Mouse (Mus musculus) ES-E14 (cell line): ENCODE data around the gene Mau2. TPM values are rescaled to one million over a fixed set of nuclear protein-coding genes. Genes with fewer than 3 reads are reported as not detected.
"Not testable (repeated sequence)": the region's sequence is repeated elsewhere in the genome, so short reads cannot be mapped to it uniquely, and the experiment has no call there.

ENCODE experiments used
- DNase-seq: peaks from one replicate; pipeline ENCODE4 v3.0.0-alpha.2; 2013; ENCODE audit warnings: low read depth, low spot score
- H3K27ac ChIP-seq: 2 replicates; pipeline ENCODE4 v1.5.1; 2012; ENCODE audit warnings: low read depth, mild to moderate bottlenecking, low read length, moderate library complexity, mixed read lengths; ENCODE audit not compliant: poor library complexity, insufficient read depth, severe bottlenecking
- H3K36me3 ChIP-seq: 2 replicates; pipeline ENCODE4 v1.6.1; 2012; ENCODE audit warnings: mild to moderate bottlenecking, low read length, moderate library complexity, mixed read lengths; ENCODE audit not compliant: control insufficient read depth, poor library complexity, insufficient read depth, severe bottlenecking
- H3K4me1 ChIP-seq, 2 experiments: fragments of 150-350 bp in 1 of 2; sonication (generic) in 1 of 2; 2 replicates each; pipeline ENCODE4 v1.6.1; 2012; ENCODE audit warnings: low read length in 2 of 2, mild to moderate bottlenecking in 1 of 2, mixed read lengths in 1 of 2; ENCODE audit not compliant: control insufficient read depth in 2 of 2, insufficient read depth in 2 of 2, poor library complexity in 1 of 2
- H3K4me3 ChIP-seq, 2 experiments: fragments of 150-350 bp in 1 of 2; sonication (generic) in 1 of 2; 2 replicates each; pipeline ENCODE4 v1.5.1; 2012; ENCODE audit warnings: low read length in 2 of 2, low read depth in 1 of 2, mild to moderate bottlenecking in 1 of 2, mixed read lengths in 1 of 2; ENCODE audit not compliant: insufficient read depth in 1 of 2, poor library complexity in 1 of 2, severe bottlenecking in 1 of 2
- H3K9ac ChIP-seq: 2 replicates; pipeline ENCODE4 v1.6.1; 2012; ENCODE audit warnings: low read depth, mild to moderate bottlenecking, low read length, mixed read lengths; ENCODE audit not compliant: poor library complexity, insufficient read depth, severe bottlenecking
- H3K9me3 ChIP-seq: fragments of 150-350 bp; sonication (generic); 2 replicates; pipeline ENCODE4 v1.6.1; 2012; ENCODE audit warnings: low read depth, mild to moderate bottlenecking, low read length; ENCODE audit not compliant: control insufficient read depth, insufficient read depth
- CHD2 ChIP-seq: IDR thresholded peaks from 2 replicates; pipeline ENCODE4 v1.6.1; 2014; ENCODE audit warnings: mild to moderate bottlenecking, low read depth, low read length, inconsistent platforms
- HCFC1 ChIP-seq: IDR thresholded peaks from 2 replicates; pipeline ENCODE4 v1.6.1; 2012; ENCODE audit warnings: low read length, inconsistent platforms, borderline replicate concordance; ENCODE audit not compliant: insufficient read depth
- MAFK ChIP-seq: IDR thresholded peaks from 2 replicates; pipeline ENCODE4 v1.6.1; 2014; ENCODE audit warnings: mild to moderate bottlenecking, low read depth, low read length, inconsistent platforms; ENCODE audit not compliant: insufficient read depth
- ZC3H11A ChIP-seq: IDR thresholded peaks from 2 replicates; pipeline ENCODE4 v1.6.1; 2012; ENCODE audit warnings: low read depth, mild to moderate bottlenecking, inconsistent platforms, low read length, borderline replicate concordance
- ZNF384 ChIP-seq: IDR thresholded peaks from 2 replicates; pipeline ENCODE4 v1.6.1; 2012; ENCODE audit warnings: low read depth, low read length, inconsistent platforms
- in situ Hi-C, 2 experiments: fragments of 600-800 bp; cut with MboI; formaldehyde crosslinking; loops; one replicate each; pipeline ENCODE4 v1.15.1; 2025; ENCODE audit warnings: low sequenced_read_pairs in 2 of 2, inconsistent platforms in 1 of 2; ENCODE audit not compliant: unreplicated experiment in 2 of 2
- total RNA-seq: library from RNA; depleted of rRNA; stranded (reverse); fragments of 300-350 nt; gene quantifications from 2 replicates; pipeline ENCODE4 v1.2.3, GENCODE M21; 2012

Gene Mau2
- total RNA-seq, 1 experiment: 82.4 TPM

DNA sequence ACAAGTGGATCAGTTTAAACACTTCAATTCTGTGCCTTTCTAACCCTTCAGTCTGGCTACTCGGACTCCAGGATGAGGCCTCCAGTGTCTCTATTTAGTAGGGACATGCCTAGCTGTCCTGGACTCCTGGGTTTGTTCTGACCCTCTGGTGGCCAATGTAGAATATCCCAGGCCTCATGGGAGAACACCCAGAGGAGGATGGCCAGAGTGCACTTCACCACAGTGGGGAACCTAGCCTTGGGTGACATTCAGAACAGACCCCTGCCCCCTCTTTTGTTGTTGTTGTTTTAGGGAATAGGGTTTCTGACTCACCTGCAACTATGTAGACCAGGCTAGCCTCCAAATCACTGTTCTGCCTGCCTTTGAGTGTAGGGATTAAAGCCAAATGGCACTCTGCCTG is 27.5 kb downstream of the Mau2 start:
- Histone ChIP-seq H3K36me3 (peaks cover 17% of the 10 kb centered on the region; the same call in 1 of the 2 replicates), H3K4me3 (no peak overlapping the region), H3K9ac (no peak overlapping the region), H3K9me3 (no peaks in the 10 kb centered on the region), H3K27ac (no peak overlapping the region), H3K4me1 (peaks cover 4 to 5% of the 10 kb centered on the region in 2 experiments; a peak in 1 of 4 replicates)
- DNase-seq: no peak
- TF ChIP-seq HCFC1 (no peak), ZNF384 (no peak), CHD2 (no peak), ZC3H11A (no peak), MAFK (no peak)
- in situ Hi-C loops: no loop called here

GRCm38 (mm10) chr8:70012763-70013162 is 29.8 kb downstream of the Mau2 start:
- peaks cover 4 to 5% of the 10 kb centered on the region in 2 experiments; a peak in 1 of 4 replicates for H3K4me1 ChIP-seq
- no peak for DNase-seq
- no peak overlapping the region for H3K9ac ChIP-seq
- no peak overlapping the region for H3K27ac ChIP-seq
- no peak overlapping the region for H3K4me3 ChIP-seq
- no peaks in the 10 kb centered on the region for H3K9me3 ChIP-seq
- in situ Hi-C loops: no loop called here
- peaks cover 3% of the 10 kb centered on the region; the same call in 1 of the 2 replicates for H3K36me3 ChIP-seq
- TF ChIP-seq ZNF384 (no peak), ZC3H11A (no peak), MAFK (no peak), HCFC1 (no peak), CHD2 (no peak)

DNA sequence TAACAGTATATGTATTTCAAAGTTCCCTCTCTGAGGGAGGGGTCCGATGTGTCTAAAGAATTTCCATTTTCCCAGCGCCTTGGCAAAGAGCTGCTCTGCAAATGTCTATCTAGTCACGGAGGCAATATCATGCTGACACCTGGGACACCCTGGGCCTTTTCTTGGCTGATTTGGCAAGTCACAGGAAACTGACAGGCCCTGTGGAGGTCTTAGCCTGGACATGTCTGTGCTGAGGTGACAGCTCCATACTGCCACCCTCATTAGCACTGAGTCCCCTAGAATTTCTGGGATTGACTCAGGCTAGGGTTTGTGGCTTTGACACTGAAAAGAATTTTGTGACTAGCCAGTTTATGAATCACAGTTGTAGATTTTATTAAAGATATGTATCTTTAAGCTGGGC is 30.2 kb downstream of the Mau2 start:
- Histone ChIP-seq H3K9ac (no peak overlapping the region), H3K4me1 (peaks cover 4 to 5% of the 10 kb centered on the region in 2 experiments; a peak in 1 of 4 replicates)
- in situ Hi-C loops: no loop called here

GRCm38 (mm10) chr8:70010796-70011195 is 31.7 kb downstream of the Mau2 start:
- H3K9ac ChIP-seq, H3K36me3 ChIP-seq, H3K4me3 ChIP-seq, in situ Hi-C loops, DNase-seq, H3K9me3 ChIP-seq, H3K27ac ChIP-seq, H3K4me1 ChIP-seq: not testable (repeated sequence)

More for the DNA sequence above, 30.2 kb downstream of the Mau2 start:
- H3K27ac ChIP-seq: no peak overlapping the region
- TF ChIP-seq CHD2 (no peak), ZC3H11A (no peak), HCFC1 (no peak), MAFK (no peak), ZNF384 (no peak)
- H3K4me3 ChIP-seq: no peak overlapping the region
- no peaks in the 10 kb centered on the region for H3K9me3 ChIP-seq
- H3K36me3 ChIP-seq: peaks cover 3% of the 10 kb centered on the region; the same call in 1 of the 2 replicates
- no peak for DNase-seq

GRCm38 (mm10) chr8:70005178-70005577 is 37.4 kb downstream of the Mau2 start:
- no peak for DNase-seq
- Histone ChIP-seq H3K9ac (no peak overlapping the region), H3K36me3 (no peaks in the 10 kb centered on the region), H3K4me3 (no peak overlapping the region), H3K9me3 (no peaks in the 10 kb centered on the region), H3K27ac (no peak overlapping the region; the same call in 1 of the 2 replicates), H3K4me1 (peaks cover 6 to 20% of the 10 kb centered on the region in 2 experiments; a peak in 3 of 4 replicates)
- in situ Hi-C loops: no loop called here
- TF ChIP-seq MAFK: no peak
- no peak for TF ChIP-seq ZNF384
- TF ChIP-seq CHD2: no peak
- no peak for TF ChIP-seq ZC3H11A
- TF ChIP-seq HCFC1: no peak
